Mouse (Mus musculus): ENCODE results near the gene Cwf19l2.
"Not testable (repeated sequence)": the region's sequence is repeated elsewhere in the genome, so short reads cannot be mapped to it uniquely, and the experiment has no call there.

Cwf19l2 gene

DNA sequence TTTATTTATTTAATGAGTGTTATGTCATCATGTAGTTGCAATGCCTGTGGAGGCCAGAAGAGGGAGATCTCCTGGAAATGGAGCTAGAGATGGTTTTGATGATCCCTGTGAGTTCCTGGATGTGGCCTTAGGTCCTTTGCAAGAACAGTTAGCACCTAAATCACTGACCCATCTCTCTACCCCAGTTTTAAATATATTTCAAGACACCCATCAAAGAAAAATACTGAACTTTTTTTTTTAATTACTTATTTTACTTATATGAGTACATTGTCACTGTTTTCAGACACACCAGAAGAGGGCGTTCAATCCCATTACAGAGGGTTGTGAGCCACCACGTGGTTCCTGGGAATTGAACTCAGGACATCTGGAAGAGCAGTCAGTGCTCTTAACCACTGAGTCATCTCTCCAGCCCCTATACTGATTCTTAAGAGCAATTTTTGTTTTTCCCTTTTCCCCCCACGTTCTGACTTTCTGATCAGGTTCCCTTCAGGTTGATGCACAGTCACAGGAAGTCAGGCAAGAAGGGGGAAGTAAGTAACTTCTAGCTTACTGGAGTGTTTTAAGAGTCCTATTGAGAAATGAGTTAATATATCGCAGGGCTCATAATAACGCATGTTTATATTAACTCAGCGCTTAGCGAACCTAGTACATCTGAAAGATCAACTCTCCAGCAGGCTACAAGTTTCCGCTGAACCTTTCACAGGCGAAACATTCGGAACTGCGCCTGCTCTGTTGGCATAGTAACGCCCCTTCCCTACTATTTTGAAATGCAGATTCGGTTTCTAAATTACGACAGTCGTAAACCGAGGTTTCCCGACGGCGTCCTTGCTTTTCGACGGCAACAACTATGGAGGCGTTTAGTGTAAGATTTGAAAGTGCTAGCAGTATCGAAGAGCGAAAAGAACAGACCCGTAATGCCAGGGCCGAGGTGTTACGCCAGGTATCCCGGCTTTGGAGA is at the start of gene Cwf19l2:
TSS of gene Cwf19l2 (plus strand) at position 342 of the 958 bp plus-strand sequence.
- DNase-seq (ENCODE audit: low spot score), result peak; percentile 68

DNA sequence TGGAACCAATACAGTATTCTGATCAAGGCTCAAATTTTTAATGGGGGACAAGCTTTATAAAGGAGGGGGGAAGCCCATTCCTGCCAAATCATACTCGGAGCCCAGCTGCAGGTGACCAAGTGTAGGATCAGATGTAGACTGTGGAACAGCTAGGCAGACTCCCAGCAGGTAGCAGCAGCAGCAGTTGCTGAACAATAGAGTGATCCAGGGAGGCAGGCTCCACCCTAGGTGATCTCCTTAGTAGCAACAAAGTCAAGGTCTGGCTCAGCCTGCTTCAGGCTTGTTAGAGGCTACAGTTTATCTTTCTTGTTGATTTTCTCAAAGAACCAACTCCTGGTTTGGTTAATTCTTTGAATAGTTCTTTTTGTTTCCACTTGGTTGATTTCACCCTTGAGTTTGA is 27.1 kb upstream of the Cwf19l2 start:
- DNase-seq (ENCODE audit: low spot score), result not testable (repeated sequence)

GRCm38 (mm10) chr9:3404372-3404771 is 980 bp downstream of the Cwf19l2 start:
- DNase-seq (ENCODE audit: low spot score), result peak; percentile 1

DNA sequence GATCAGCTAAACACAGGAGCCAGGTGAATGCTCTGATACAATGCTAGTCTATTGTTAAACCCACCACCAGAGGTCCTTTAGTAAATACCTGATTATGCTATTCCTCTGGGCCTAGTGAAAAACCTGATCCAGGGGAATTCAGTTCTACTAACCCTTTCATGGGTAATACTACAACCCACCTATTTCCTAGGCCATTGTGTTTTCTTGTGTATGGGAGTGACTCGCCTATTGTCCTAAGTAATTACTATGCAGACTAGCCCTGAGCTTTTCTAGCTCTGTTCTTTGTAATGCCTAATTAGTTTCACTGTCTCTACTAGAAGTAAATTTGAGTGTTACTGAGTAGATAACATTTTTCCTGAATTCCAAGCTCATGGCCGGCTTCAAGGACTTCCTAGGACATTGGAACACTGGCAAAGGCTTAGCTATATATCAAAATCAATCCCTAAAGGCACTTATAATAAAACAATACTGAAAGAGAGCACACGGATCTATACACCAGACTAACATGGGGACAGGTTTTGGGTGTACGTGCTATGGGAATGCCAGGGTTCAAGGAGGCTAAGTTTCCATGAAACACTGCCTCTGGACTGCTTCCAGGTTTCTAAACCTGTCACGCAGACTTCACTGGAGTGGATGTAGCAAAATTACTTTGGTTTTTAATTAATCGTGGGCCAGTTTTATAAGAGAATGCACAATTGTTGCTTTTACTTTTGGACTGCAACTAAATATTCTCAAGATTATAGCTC is 36.3 kb downstream of the Cwf19l2 start:
- DNase-seq (ENCODE audit: low spot score), result not testable (repeated sequence)

GRCm38 (mm10) chr9:3471897-3472296 is 68.5 kb downstream of the Cwf19l2 start:
- DNase-seq (ENCODE audit: low spot score), result no peak

DNA sequence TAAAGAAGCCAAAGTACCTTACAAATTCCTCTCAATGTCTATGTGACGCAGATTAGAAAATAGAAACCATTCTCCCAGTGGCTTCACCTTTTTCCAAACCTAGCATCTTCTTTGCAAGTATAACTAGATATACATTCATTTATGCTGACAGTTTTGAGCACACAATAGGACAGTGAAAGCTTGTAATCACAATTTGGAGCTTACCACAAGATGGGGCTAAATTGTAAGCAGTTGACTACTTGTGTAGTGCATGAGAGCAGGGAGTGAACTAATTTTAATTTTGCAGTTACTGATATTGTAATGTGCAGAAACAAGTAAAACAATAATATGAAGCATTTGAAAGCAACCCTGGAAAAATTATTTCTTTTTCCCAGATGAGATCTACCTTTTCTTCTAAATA is 115.3 kb downstream of the Cwf19l2 start:
- no peak for DNase-seq (ENCODE audit: low spot score)

DNA sequence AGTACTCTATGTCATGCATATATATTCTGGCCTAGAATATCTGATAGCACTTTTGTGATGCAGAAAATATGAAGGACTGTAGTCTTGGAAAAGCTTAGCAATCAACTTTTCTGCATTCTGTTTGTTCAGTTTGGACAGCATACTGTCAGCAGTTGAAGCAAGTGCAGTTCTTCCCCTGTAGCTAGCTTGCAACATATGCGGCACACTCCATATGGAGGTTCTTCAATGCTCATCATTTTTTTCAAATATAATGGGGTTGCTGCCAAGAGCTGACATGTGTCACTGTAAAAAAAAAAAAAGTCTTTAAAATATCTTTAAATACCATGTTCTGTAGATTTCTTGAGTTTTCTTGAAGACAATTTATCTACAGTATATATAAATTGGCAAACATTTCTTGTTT is 115.8 kb downstream of the Cwf19l2 start:
- no peak for DNase-seq (ENCODE audit: low spot score)

- no peak for DNase-seq (ENCODE audit: low spot score)
Observed at GRCm38 (mm10) chr9:3521031-3521430, 117.6 kb downstream of the Cwf19l2 start.

Data from ovary, postnatal 14 days (tissue).